Mouse (Mus musculus): Measurements from ENCODE around the gene H3f3a.

DNA sequence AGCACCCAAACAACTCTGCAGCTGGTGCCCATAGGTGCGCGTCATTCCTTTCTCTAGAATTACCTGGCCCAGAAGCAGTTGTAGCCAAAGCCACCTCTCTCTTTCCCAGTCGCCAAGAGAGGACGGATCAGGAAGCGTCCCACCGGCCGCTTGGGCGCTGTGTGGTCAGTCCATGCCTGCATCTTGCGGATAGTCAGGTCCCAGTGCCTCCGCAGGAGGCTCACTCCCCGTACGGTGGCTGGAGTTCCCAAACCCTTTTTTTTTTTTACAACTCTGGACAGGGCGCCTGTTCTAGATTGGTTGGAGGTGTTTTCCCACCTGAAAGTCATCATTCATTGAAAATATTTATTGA, 35.4 kb downstream of the H3f3a start:
- TF ChIP-seq CTCF (IDR thresholded peaks at IDR 0.05; ENCODE audit: extremely low read depth, insufficient read depth, low read length) (no peak), POLR2A (IDR thresholded peaks at IDR 0.05; ENCODE audit: extremely low read depth, insufficient read depth, low read length) (no peak)
